Mouse (Mus musculus) thymus, postnatal 14 days (tissue): Measurements from ENCODE around the gene Tbc1d9.

ENCODE experiments used
- DNase-seq: peaks from one replicate; pipeline ENCODE4 v3.0.0; 2021

Gene Tbc1d9

DNA sequence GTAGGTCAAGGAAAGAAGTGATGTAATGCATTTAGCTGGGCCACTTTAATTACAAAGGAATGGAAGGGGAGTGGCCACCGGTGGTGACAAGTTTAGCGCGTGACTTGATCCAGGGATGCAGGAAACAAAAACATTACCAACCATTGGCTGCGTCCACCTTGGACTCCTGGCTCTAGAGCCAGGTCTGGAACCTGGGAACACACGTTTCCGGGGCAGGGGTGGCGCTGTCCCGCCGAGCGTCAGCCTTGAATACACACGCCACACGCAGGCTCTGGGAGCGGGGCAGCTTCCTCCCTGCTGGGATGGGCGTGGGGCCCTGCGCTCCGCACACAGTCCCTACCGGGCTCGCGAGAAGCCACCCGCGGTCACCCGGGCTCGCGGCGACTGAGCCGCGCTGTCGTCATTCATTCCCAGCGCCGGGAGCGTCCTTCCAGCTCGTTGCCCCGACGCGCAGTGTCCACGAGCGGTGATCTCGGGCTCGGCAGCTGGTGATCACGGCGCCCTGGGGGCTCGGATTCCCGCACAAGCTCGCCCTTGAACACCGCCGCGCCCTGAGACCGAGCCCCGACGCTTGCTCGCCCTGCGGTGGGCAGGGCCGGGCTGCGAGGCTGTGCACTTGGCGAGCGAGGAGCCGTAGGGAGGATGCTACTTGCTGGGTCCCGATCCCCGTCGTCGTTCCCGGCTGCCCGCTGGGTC lies at the start of gene Tbc1d9:
Gene Tbc1d9 (plus strand): TSS at position 118 of the 696 bp plus-strand sequence.
- DNase-seq = peak; percentile 19

- DNase-seq = no peak
Observed at GRCm38 (mm10) chr8:83135086-83135485, 30.1 kb upstream of the Tbc1d9 start.

GRCm38 (mm10) chr8:83140068-83140467 lies 25.1 kb upstream of the Tbc1d9 start:
- DNase-seq = no peak

DNA sequence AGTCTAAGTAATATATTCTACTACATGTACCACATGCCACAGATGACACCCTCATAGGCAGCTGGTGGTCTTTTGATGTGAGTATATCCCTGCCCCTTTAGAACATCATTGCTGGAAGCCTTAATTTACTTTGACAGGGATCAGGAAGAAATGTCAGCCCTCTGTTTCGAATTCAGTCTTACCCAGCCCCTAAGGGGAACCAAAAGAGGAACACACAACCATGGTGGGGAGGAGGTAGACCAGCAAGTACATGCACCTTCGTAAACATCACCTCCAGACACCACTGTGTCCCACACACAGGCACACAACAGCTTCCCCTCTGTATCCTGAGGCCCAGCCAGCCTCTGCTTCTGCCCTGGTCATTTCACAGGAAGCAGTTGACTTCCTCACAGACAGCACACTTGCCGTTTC lies 24.4 kb upstream of the Tbc1d9 start:
- no peak for DNase-seq

GRCm38 (mm10) chr8:83141358-83141757 lies 23.8 kb upstream of the Tbc1d9 start:
- no peak for DNase-seq

- DNase-seq = no peak
Observed at GRCm38 (mm10) chr8:83144601-83145000, 20.6 kb upstream of the Tbc1d9 start.

DNA sequence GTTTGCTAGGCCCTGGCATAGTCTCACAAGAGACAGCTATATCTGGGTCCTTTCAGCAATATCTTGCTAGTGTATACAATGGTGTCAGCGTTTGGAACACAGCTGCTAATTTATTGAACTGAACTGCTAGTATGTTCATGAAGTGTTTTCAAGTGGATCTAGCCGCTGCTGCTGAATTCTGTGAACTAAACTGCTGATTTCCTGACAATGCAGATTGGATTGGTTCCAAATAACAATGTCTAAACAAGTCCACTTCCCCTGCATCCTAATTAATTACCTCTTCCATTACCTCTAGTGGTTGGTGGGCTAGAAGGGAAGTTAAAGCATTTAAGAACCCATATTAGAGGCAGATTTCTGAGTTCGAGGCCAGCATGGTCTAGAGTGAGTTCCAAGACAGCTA lies 19.7 kb upstream of the Tbc1d9 start:
- DNase-seq = no peak

GRCm38 (mm10) chr8:83149124-83149523 lies 16.0 kb upstream of the Tbc1d9 start:
- DNase-seq = no peak

- no peak for DNase-seq
Observed at GRCm38 (mm10) chr8:83152055-83152454, 13.1 kb upstream of the Tbc1d9 start.

DNA sequence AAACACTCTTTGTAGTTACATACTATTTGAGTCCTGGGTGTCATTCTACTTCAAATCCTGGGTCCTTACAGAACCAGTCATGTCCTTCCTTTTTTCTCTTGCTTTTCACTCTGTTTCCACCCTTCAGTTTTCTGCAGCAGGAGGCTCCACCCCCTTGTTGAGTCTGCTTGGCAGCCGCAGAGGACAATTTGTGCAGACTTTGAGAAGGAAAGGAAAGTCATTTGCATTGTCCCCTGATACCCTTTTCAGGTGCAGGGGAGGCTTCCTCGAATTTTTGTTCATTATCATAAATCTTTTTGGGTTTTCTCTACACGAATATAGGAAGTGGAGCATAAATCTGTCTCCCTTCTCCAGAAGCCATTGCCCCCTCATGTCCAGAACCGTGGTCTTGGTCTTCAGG lies 12.7 kb upstream of the Tbc1d9 start:
- no peak for DNase-seq

- DNase-seq = no peak
Observed at GRCm38 (mm10) chr8:83155110-83155509, 10.0 kb upstream of the Tbc1d9 start.

- no peak for DNase-seq
Observed at GRCm38 (mm10) chr8:83158971-83159370, 6.2 kb upstream of the Tbc1d9 start.

- no peak for DNase-seq
Observed at GRCm38 (mm10) chr8:83159615-83160014, 5.5 kb upstream of the Tbc1d9 start.

DNA sequence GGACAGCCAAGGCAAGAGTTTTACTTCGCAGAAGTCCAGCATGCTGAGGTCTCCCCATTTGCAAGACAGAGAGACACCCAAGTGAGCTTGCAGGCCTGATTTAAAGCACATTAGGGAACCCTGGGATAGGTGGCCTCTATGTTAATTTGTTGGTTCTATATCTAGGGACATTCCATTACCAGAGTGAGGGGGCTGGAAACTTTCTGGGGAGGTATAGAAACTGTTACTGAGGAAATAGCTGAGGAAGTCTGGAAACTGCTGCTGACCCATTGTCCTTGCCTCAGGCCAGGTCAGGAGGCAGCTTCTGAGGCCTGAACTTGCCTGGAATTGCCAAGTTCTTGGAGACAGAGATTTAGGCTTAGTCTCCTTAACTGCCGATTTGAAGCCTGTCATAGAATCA lies 4.5 kb upstream of the Tbc1d9 start:
- DNase-seq = no peak

DNA sequence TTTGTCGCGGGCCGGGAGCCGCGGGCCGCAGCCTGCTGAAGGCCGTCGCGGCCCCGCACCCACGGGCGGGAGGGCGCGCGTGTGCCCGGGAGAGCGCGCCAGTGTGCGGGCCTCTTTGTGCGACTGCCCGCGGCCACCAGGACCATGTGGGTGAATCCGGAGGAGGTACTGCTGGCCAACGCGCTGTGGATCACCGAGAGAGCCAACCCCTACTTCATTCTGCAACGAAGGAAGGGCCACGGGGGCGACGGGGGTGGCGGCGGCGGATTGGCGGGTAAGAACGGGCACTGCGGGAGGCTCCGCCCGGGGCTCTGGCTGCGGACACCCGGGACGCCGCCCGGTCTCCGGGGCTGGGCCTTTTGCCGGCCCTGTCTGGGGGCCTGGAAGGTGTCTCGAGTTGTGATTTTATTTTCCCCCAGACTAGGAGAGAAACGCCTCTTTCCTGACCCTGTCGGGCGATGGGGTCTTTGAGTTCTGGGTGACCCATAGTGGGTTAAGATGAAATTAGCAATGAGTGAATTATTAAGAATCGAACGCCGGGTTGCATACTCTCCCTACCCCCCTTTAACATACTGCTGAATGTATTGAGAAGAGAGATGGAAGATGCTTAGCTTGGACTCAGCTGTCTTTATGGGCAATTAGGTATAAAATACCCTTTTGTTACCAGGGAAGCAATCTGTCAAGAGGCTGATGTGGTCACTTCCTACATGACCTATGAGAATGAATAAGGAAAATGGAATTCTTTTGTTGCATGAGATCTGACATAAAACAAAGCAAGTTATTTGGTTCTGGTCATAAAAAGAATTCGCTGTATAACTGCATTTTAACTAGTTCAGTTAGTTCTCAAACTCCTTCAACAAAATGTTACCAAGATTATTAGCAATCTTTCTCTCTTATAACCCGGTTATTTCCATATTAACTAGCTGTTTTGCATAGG lies 1.0 kb downstream of the Tbc1d9 start, which contains the start of gene Gm10645:
Gene Gm10645 (minus strand): TSS at position 240 of the 937 bp plus-strand sequence.
- DNase-seq = peak; percentile 6

DNA sequence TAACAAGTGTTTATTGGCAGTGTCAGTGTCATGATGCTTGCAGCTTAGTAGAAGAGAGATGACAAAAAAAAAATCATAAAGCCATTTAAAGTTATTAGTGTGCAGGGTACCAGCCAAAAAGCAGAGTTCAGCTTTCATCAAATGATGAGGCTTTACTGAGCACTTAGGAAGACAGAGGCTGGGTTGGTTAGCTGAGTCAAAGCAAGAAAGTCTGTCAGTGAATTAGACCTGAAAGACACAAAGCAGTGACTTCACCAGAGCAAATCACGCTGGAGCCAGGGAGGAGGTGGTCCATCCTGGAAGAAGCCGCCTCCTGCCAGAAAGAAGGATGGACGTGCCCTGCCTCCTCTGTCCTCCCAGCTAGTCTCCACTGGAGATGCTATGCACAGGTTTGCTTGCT lies 2.8 kb downstream of the Tbc1d9 start:
- no peak for DNase-seq

GRCm38 (mm10) chr8:83169127-83169526 lies 4.0 kb downstream of the Tbc1d9 start:
- no peak for DNase-seq

GRCm38 (mm10) chr8:83169709-83170108 lies 4.6 kb downstream of the Tbc1d9 start:
- peak; percentile 8 for DNase-seq

GRCm38 (mm10) chr8:83170894-83171293 lies 5.7 kb downstream of the Tbc1d9 start:
- no peak for DNase-seq

- no peak for DNase-seq
Observed at GRCm38 (mm10) chr8:83175680-83176079, 10.5 kb downstream of the Tbc1d9 start.

DNA sequence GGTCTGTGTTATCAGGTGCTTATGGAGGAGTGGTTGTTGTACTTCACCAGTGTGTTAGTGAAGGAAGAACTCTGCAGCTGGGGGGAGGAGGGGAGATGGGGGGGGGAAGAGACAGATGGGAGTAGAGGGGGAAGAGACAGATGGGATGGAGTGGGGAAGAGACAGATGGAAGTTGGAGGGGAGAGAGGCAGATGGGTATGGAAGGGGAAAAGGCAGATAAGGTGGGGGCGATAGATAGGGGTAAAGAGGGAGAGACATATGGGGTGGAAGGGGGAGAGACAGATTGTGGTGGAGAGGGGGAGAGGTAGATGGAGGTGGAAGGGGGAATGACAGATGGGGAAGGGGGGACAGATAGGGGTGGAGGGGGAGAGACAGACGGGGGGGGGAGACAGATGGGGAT lies 11.6 kb downstream of the Tbc1d9 start:
- DNase-seq = no peak

- DNase-seq = no peak
Observed at GRCm38 (mm10) chr8:83177317-83178195, 12.4 kb downstream of the Tbc1d9 start.

DNA sequence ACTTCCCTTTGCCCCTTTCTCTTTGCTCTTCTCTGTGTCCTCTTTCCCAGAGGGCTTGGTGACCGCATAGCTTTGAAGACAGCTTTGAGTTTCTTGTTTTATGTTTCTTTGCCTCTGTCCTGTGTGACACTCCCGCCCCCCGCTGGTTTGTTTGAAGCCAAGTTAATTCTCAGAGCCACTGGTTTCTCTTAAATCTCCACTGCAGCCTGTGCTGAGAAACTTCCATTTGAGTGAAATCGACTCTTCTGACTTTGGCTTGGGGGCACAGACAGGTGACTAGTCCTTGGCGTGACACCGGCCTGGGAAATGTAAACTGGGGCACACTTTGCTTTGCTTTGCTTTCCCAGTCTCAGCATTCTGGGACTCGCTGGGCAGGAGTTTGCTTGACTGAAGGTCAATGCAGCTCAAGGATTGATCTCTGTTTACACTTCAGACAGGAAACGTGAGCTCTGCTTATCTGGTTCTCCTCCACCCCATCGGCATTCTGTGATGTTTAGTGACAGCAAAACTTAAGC lies 13.1 kb downstream of the Tbc1d9 start:
- no peak for DNase-seq
